In genomic region chr5:112892411-112892810, GRCm38 (mm10) we compare ENCODE assay signal across 23 mouse cellular contexts. TPM values are rescaled to one million over a fixed set of nuclear protein-coding genes. Genes with fewer than 3 reads are reported as not detected.
DNase-seq lines count a peak whose midpoint lies in the region; ATAC-seq and TF ChIP-seq lines count a peak whose summit lies in the region.
"Had no signal": no experiment of that assay in that cellular context is flagged by ENCODE, and none has a peak within 500 bp of the region (broad histone marks: within the 10 kb centered on the region; RNA-seq: fewer than 3 reads in every experiment).

No protein-coding gene starts in this region.

- H3K27me3 ChIP-seq in heart, postnatal 0 days (ENCODE audit: control insufficient read depth, insufficient read depth, low read length), result no peaks in the 10 kb centered on the region
- H3K27me3 ChIP-seq: CH12.LX; embryonic facial prominence, embryonic 12.5 days; forebrain, embryonic 13.5 days; forebrain, embryonic 15.5 days; Patski had no signal

- no peak for TF ChIP-seq CTCF in gastrocnemius, adult 2 months (IDR thresholded peaks at IDR 0.05)
- no peak for TF ChIP-seq CTCF in heart, postnatal 0 days (IDR thresholded peaks at IDR 0.05; ENCODE audit: low read depth)

- H3K36me3 ChIP-seq in heart, postnatal 0 days (replicated peaks; ENCODE audit: control insufficient read depth, insufficient read depth, low read length), result no peaks in the 10 kb centered on the region; the same call in 1 of the 2 replicates
- H3K36me3 ChIP-seq: embryonic facial prominence, embryonic 10.5 days; embryonic facial prominence, embryonic 12.5 days; forebrain, embryonic 15.5 days; G1E had no signal

- DNase-seq in gastrocnemius, adult 2 months, result no peak
- DNase-seq in gastrocnemius, adult 18-20 months (ENCODE audit: low spot score), result no peak
- DNase-seq in heart, adult 11 months, result peak; percentile 90
- no peak for DNase-seq in heart, adult 18-20 months
- DNase-seq in heart, postnatal 0 days (ENCODE audit: low spot score), result no peak
- DNase-seq in heart, adult 8-10 months (ENCODE audit: low spot score), result no peak
- DNase-seq: adrenal gland, adult 8-10 months; adrenal gland, postnatal 14 days; B cell, adult 2 months; cerebellum, adult 11-12 months; cerebellum, adult 2 months; cerebellum, adult 9-10 months; cerebellum, postnatal 10 days; cerebellum, postnatal 25 days had no signal

- peak overlapping the region; percentile 92 for H3K27ac ChIP-seq in gastrocnemius, adult 2 months
- H3K27ac ChIP-seq in heart, postnatal 0 days (ENCODE audit: low read depth), result 0 out of 2 replicates have a peak overlapping the region, but pooled peaks have one; percentile 17
- H3K27ac ChIP-seq: embryonic facial prominence, embryonic 10.5 days; embryonic facial prominence, embryonic 12.5 days; forebrain, embryonic 13.5 days; forebrain, embryonic 15.5 days had no signal

- ATAC-seq in heart, postnatal 0 days (ENCODE audit: insufficient read depth, low read depth), result no peak
- ATAC-seq: activated CD4-positive, CD25-positive, alpha-beta regulatory T cell, adult 4 months; CD4-positive, CD25-positive, alpha-beta regulatory T cell, adult 4 months; forebrain, embryonic 13.5 days; forebrain, embryonic 15.5 days; Patski had no signal

- intact Hi-C loops in gastrocnemius, adult 2 months (cut with DNase I), result no loop called here

- peak overlapping the region; percentile 21; the same call in 1 of the 2 replicates for H3K4me2 ChIP-seq in heart, postnatal 0 days (ENCODE audit: low read depth, low read length)
- H3K4me2 ChIP-seq: embryonic facial prominence, embryonic 12.5 days; forebrain, embryonic 13.5 days; forebrain, embryonic 15.5 days had no signal

- H3K9me3 ChIP-seq in heart, postnatal 0 days (replicated peaks; ENCODE audit: control insufficient read depth, low read length), result no peaks in the 10 kb centered on the region
- H3K9me3 ChIP-seq: embryonic facial prominence, embryonic 10.5 days; embryonic facial prominence, embryonic 12.5 days; forebrain, embryonic 15.5 days had no signal

- H3K4me1 ChIP-seq in heart, postnatal 0 days (ENCODE audit: control insufficient read depth, insufficient read depth), result peaks cover 17% of the 10 kb centered on the region
- H3K4me1 ChIP-seq: embryonic facial prominence, embryonic 12.5 days; forebrain, embryonic 15.5 days had no signal

- H3K4me3 ChIP-seq in gastrocnemius, adult 2 months, result peak overlapping the region; percentile 75
- no peak overlapping the region for H3K4me3 ChIP-seq in heart, postnatal 0 days (ENCODE audit: low read depth, low read length)
- H3K4me3 ChIP-seq: embryonic facial prominence, embryonic 10.5 days; embryonic facial prominence, embryonic 12.5 days; forebrain, embryonic 13.5 days; forebrain, embryonic 15.5 days had no signal

- no peak for TF ChIP-seq EP300 in heart, postnatal 0 days (IDR thresholded peaks at IDR 0.05; ENCODE audit: low read depth)

- H3K9ac ChIP-seq in heart, postnatal 0 days (replicated peaks; ENCODE audit: low read depth, low read length), result no peak overlapping the region
- H3K9ac ChIP-seq: embryonic facial prominence, embryonic 12.5 days; forebrain, embryonic 13.5 days; forebrain, embryonic 15.5 days had no signal

RNA-seq across cellular contexts. Expression of gene Myo18b, which starts 3.8 kb away (rescaled TPM):
- 100 to 1,000 TPM; 319 to 413 TPM for total RNA-seq in gastrocnemius, adult 2 months (2021)
- total RNA-seq in gastrocnemius, adult 18-20 months (2021), result 100 to 1,000 TPM; 309 to 349 TPM
- 100 to 1,000 TPM; 197 to 201 TPM for total RNA-seq in heart, adult 18-20 months (2021)
- total RNA-seq in heart, postnatal 0 days (2014; rRNA removed; ENCODE audit: low replicate concordance), result 99.8 and 110 TPM in 2 replicates
- 23.3 and 26.5 TPM in 2 replicates for polyA plus RNA-seq in heart, postnatal 0 days (2015; fragmentation: Nextera tagmentation; extraction: Ambion mirVana)
- total RNA-seq in heart, adult 8-10 months (2022), result 100 to 1,000 TPM; 211 to 246 (median 225) TPM
- total RNA-seq: CH12.LX had no signal
- polyA plus RNA-seq: activated CD4-positive, CD25-positive, alpha-beta regulatory T cell, adult 4 months; CD4-positive, CD25-positive, alpha-beta regulatory T cell, adult 4 months; G1E; Patski had no signal
